Mouse (Mus musculus) small intestine, adult 2 months (tissue): Measurements from ENCODE around the gene Dcbld1. TPM values are rescaled to one million over a fixed set of nuclear protein-coding genes. Genes with fewer than 3 reads are reported as not detected.
"Not testable (repeated sequence)": the region's sequence is repeated elsewhere in the genome, so short reads cannot be mapped to it uniquely, and the experiment has no call there.

Source experiments
- H3K27ac ChIP-seq: fragments of 200-500 bp; 2 replicates; pipeline ENCODE4 v1.5.1; 2012; ENCODE audit warnings: low read depth, low read length, control low read depth, inconsistent platforms; ENCODE audit not compliant: insufficient read depth
- H3K27me3 ChIP-seq: fragments of 200-500 bp; 2 replicates; pipeline ENCODE4 v1.6.1; 2012; ENCODE audit warnings: mild to moderate bottlenecking, moderate library complexity, low read length, inconsistent platforms; ENCODE audit not compliant: control insufficient read depth, insufficient read depth
- H3K36me3 ChIP-seq: fragments of 200-500 bp; 2 replicates; pipeline ENCODE4 v1.6.1; 2012; ENCODE audit warnings: mild to moderate bottlenecking, low read length, control low read depth, inconsistent platforms; ENCODE audit not compliant: control insufficient read depth, insufficient read depth
- H3K4me1 ChIP-seq: fragments of 200-500 bp; 2 replicates; pipeline ENCODE4 v1.6.1; 2012; ENCODE audit warnings: low read length, inconsistent platforms, mixed read lengths; ENCODE audit not compliant: control insufficient read depth, insufficient read depth, insufficient read length
- H3K4me3 ChIP-seq: fragments of 200-500 bp; 2 replicates; pipeline ENCODE4 v1.5.1; 2012; ENCODE audit warnings: low read depth, mild to moderate bottlenecking, control low read depth, inconsistent platforms, low read length, moderate library complexity
- CTCF ChIP-seq: fragments of 200-500 bp; IDR thresholded peaks from 2 replicates; pipeline ENCODE4 v1.5.1; 2012; ENCODE audit warnings: low read depth, mild to moderate bottlenecking, control low read depth, inconsistent platforms, low read length, moderate library complexity, mixed read lengths; ENCODE audit not compliant: insufficient replicate concordance, insufficient read length; ENCODE audit errors: extremely low read depth
- POLR2A ChIP-seq: fragments of 200-500 bp; IDR thresholded peaks from 2 replicates; pipeline ENCODE4 v1.6.1; 2012; ENCODE audit warnings: low read depth, mild to moderate bottlenecking, control low read depth, inconsistent platforms, low read length, moderate library complexity
- WGBS: fragments of 180-500 bp; shearing (Covaris S2); methylation state at CpG from one replicate; pipeline ENCODE4 v1.1.7; 2018; 5-methylcytosine and 5-hydroxymethylcytosine counted together
- polyA plus RNA-seq: library from polyadenylated mRNA; depleted of rRNA; stranded (reverse); fragments of >200 nt; gene quantifications from 2 replicates; pipeline ENCODE4 v1.2.3, GENCODE M21; 2012

Dcbld1 gene
- polyA plus RNA-seq, 1 experiment, result 21.0 TPM

GRCm38 (mm10) chr10:52289261-52289660 is 55.8 kb downstream of the Dcbld1 start:
- H3K36me3 ChIP-seq, result peaks cover 18% of the 10 kb centered on the region
- H3K27ac ChIP-seq, result no peak overlapping the region
- 60% methylated on average over 3 of the region's 3 CpGs for WGBS
- no peaks in the 10 kb centered on the region for H3K27me3 ChIP-seq
- no peak for TF ChIP-seq CTCF
- TF ChIP-seq POLR2A, result no peak
- H3K4me3 ChIP-seq, result no peak overlapping the region
- no peaks in the 10 kb centered on the region for H3K4me1 ChIP-seq

DNA sequence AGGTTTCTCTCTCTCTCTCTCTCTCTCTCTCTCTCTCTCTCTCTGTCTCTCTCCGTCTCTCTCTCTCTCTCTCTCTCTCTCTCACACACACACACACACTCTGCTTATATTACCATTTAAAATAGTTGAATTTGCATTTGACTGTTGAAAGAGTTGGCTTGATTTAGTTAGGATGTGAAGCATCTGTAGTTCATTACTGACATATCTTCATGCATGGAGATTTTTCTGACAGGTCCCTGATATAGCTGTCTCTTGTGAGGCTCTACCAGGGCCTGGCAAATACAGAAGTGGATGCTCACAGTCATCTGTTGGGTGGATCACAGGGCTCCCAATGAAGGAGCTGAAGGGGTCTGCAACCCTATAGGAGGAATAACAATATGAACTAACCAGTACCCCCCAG is 59.0 kb downstream of the Dcbld1 start:
- WGBS, result 73% methylated on average over 1 of the region's 1 CpGs
- H3K4me1 ChIP-seq, result not testable (repeated sequence)

GRCm38 (mm10) chr10:52293921-52294577 is 60.6 kb downstream of the Dcbld1 start:
- WGBS, result 81% methylated on average over 4 of the region's 4 CpGs
- TF ChIP-seq CTCF (no peak), POLR2A (no peak)
- no peaks in the 10 kb centered on the region for H3K27me3 ChIP-seq
- H3K4me1 ChIP-seq, result no peaks in the 10 kb centered on the region
- H3K36me3 ChIP-seq, result peaks cover 20% of the 10 kb centered on the region
- H3K27ac ChIP-seq, result no peak overlapping the region
- H3K4me3 ChIP-seq, result no peak overlapping the region

More for the DNA sequence above, 59.0 kb downstream of the Dcbld1 start:
- peaks cover 24% of the 10 kb centered on the region for H3K36me3 ChIP-seq
- not testable (repeated sequence) for H3K27ac ChIP-seq, H3K27me3 ChIP-seq, H3K4me3 ChIP-seq

GRCm38 (mm10) chr10:52295934-52296333 is 62.5 kb downstream of the Dcbld1 start:
- no peak overlapping the region for H3K4me3 ChIP-seq
- peaks cover 20% of the 10 kb centered on the region for H3K36me3 ChIP-seq
- no peak overlapping the region for H3K27ac ChIP-seq
- WGBS, result 94% methylated on average over 2 of the region's 2 CpGs
- H3K4me1 ChIP-seq, result no peaks in the 10 kb centered on the region
- TF ChIP-seq POLR2A, result no peak
- TF ChIP-seq CTCF, result no peak
- H3K27me3 ChIP-seq, result no peaks in the 10 kb centered on the region

GRCm38 (mm10) chr10:52298568-52298967 is 65.1 kb downstream of the Dcbld1 start:
- H3K36me3 ChIP-seq, result peaks cover 17% of the 10 kb centered on the region

GRCm38 (mm10) chr10:52301766-52302165 is 68.3 kb downstream of the Dcbld1 start:
- Histone ChIP-seq H3K4me3 (no peak overlapping the region), H3K36me3 (peaks cover 23% of the 10 kb centered on the region), H3K4me1 (no peaks in the 10 kb centered on the region), H3K27ac (no peak overlapping the region), H3K27me3 (no peaks in the 10 kb centered on the region)
- WGBS, result 89% methylated on average over 4 of the region's 4 CpGs
- TF ChIP-seq POLR2A (no peak), CTCF (no peak)

More at GRCm38 (mm10) chr10:52298568-52298967, 65.1 kb downstream of the Dcbld1 start:
- not testable (repeated sequence) for H3K4me1 ChIP-seq, H3K4me3 ChIP-seq, H3K27me3 ChIP-seq, H3K27ac ChIP-seq

GRCm38 (mm10) chr10:52302271-52302670 is 68.9 kb downstream of the Dcbld1 start:
- TF ChIP-seq POLR2A (no peak), CTCF (no peak)
- Histone ChIP-seq H3K4me3 (no peak overlapping the region), H3K27me3 (no peaks in the 10 kb centered on the region), H3K27ac (no peak overlapping the region), H3K4me1 (no peaks in the 10 kb centered on the region), H3K36me3 (peaks cover 19% of the 10 kb centered on the region)

GRCm38 (mm10) chr10:52304574-52304973 is 71.2 kb downstream of the Dcbld1 start:
- H3K36me3 ChIP-seq, result peaks cover 18% of the 10 kb centered on the region
- no peak for TF ChIP-seq POLR2A
- TF ChIP-seq CTCF, result no peak
- H3K4me3 ChIP-seq, result no peak overlapping the region
- H3K27me3 ChIP-seq, result no peaks in the 10 kb centered on the region
- no peak overlapping the region for H3K27ac ChIP-seq
- WGBS, result 80% methylated on average over 7 of the region's 7 CpGs
- no peaks in the 10 kb centered on the region for H3K4me1 ChIP-seq
